Mouse (Mus musculus): Measurements from ENCODE around the gene Sumf2.

GRCm38 (mm10) chr5:129898449-129898848 is 51.7 kb downstream of the Sumf2 start, which contains the start of gene Phkg1:
- no peak for TF ChIP-seq CTCF (IDR thresholded peaks at IDR 0.05; ENCODE audit: low read depth)
- no peak for TF ChIP-seq EP300 (IDR thresholded peaks at IDR 0.05; ENCODE audit: low read depth)
